Mouse (Mus musculus) small intestine, adult 2 months (tissue): ENCODE results near the gene Pelp1. TPM values are rescaled to one million over a fixed set of nuclear protein-coding genes. Genes with fewer than 3 reads are reported as not detected.
"Not testable (repeated sequence)": the region's sequence is repeated elsewhere in the genome, so short reads cannot be mapped to it uniquely, and the experiment has no call there.

Experiments
- H3K27ac ChIP-seq: fragments of 200-500 bp; 2 replicates; pipeline ENCODE4 v1.5.1; 2012; ENCODE audit warnings: low read depth, low read length, control low read depth, inconsistent platforms; ENCODE audit not compliant: insufficient read depth
- H3K27me3 ChIP-seq: fragments of 200-500 bp; 2 replicates; pipeline ENCODE4 v1.6.1; 2012; ENCODE audit warnings: mild to moderate bottlenecking, moderate library complexity, low read length, inconsistent platforms; ENCODE audit not compliant: control insufficient read depth, insufficient read depth
- H3K36me3 ChIP-seq: fragments of 200-500 bp; 2 replicates; pipeline ENCODE4 v1.6.1; 2012; ENCODE audit warnings: mild to moderate bottlenecking, low read length, control low read depth, inconsistent platforms; ENCODE audit not compliant: control insufficient read depth, insufficient read depth
- H3K4me1 ChIP-seq: fragments of 200-500 bp; 2 replicates; pipeline ENCODE4 v1.6.1; 2012; ENCODE audit warnings: low read length, inconsistent platforms, mixed read lengths; ENCODE audit not compliant: control insufficient read depth, insufficient read depth, insufficient read length
- H3K4me3 ChIP-seq: fragments of 200-500 bp; 2 replicates; pipeline ENCODE4 v1.5.1; 2012; ENCODE audit warnings: low read depth, mild to moderate bottlenecking, control low read depth, inconsistent platforms, low read length, moderate library complexity
- CTCF ChIP-seq: fragments of 200-500 bp; IDR thresholded peaks from 2 replicates; pipeline ENCODE4 v1.5.1; 2012; ENCODE audit warnings: low read depth, mild to moderate bottlenecking, control low read depth, inconsistent platforms, low read length, moderate library complexity, mixed read lengths; ENCODE audit not compliant: insufficient replicate concordance, insufficient read length; ENCODE audit errors: extremely low read depth
- POLR2A ChIP-seq: fragments of 200-500 bp; IDR thresholded peaks from 2 replicates; pipeline ENCODE4 v1.6.1; 2012; ENCODE audit warnings: low read depth, mild to moderate bottlenecking, control low read depth, inconsistent platforms, low read length, moderate library complexity
- WGBS: fragments of 180-500 bp; shearing (Covaris S2); methylation state at CpG from one replicate; pipeline ENCODE4 v1.1.7; 2018; 5-methylcytosine and 5-hydroxymethylcytosine counted together
- polyA plus RNA-seq: library from polyadenylated mRNA; depleted of rRNA; stranded (reverse); fragments of >200 nt; gene quantifications from 2 replicates; pipeline ENCODE4 v1.2.3, GENCODE M21; 2012

The Pelp1 gene
- polyA plus RNA-seq, 1 experiment = 12.2 TPM

GRCm38 (mm10) chr11:70381330-70381729 lies 28.5 kb downstream of the Pelp1 start:
- Histone ChIP-seq H3K36me3 (0 out of 2 replicates have a peak, but pooled peaks cover 3% of the 10 kb centered on the region), H3K27ac (no peak overlapping the region), H3K4me3 (no peak overlapping the region), H3K4me1 (no peaks in the 10 kb centered on the region), H3K27me3 (no peaks in the 10 kb centered on the region; the same call in 1 of the 2 replicates)
- WGBS = 82% methylated on average over 2 of the region's 2 CpGs
- no peak for TF ChIP-seq CTCF
- TF ChIP-seq POLR2A = no peak

- TF ChIP-seq CTCF = no peak
- TF ChIP-seq POLR2A = no peak
- 0 out of 2 replicates have a peak, but pooled peaks cover 2% of the 10 kb centered on the region for H3K36me3 ChIP-seq
- no peaks in the 10 kb centered on the region for H3K4me1 ChIP-seq
- WGBS = 52% methylated on average over 1 of the region's 1 CpGs
- no peak overlapping the region for H3K4me3 ChIP-seq
- H3K27me3 ChIP-seq = no peaks in the 10 kb centered on the region; the same call in 1 of the 2 replicates
- no peak overlapping the region for H3K27ac ChIP-seq
Observed at GRCm38 (mm10) chr11:70380478-70381005, 29.3 kb downstream of the Pelp1 start.

- Histone ChIP-seq H3K27ac (no peak overlapping the region), H3K27me3 (no peaks in the 10 kb centered on the region; the same call in 1 of the 2 replicates), H3K4me1 (no peaks in the 10 kb centered on the region), H3K36me3 (no peaks in the 10 kb centered on the region), H3K4me3 (no peak overlapping the region)
- WGBS = 54% methylated on average over 6 of the region's 6 CpGs
- no peak for TF ChIP-seq CTCF
- no peak for TF ChIP-seq POLR2A
Observed at GRCm38 (mm10) chr11:70376054-70376453, 33.8 kb downstream of the Pelp1 start.

- Histone ChIP-seq H3K27me3 (no peaks in the 10 kb centered on the region; the same call in 1 of the 2 replicates), H3K4me1 (no peaks in the 10 kb centered on the region), H3K36me3 (no peaks in the 10 kb centered on the region), H3K27ac (no peak overlapping the region), H3K4me3 (no peak overlapping the region)
- 69% methylated on average over 3 of the region's 3 CpGs for WGBS
- TF ChIP-seq CTCF = no peak
- TF ChIP-seq POLR2A = no peak
Observed at GRCm38 (mm10) chr11:70374302-70374701, 35.5 kb downstream of the Pelp1 start.

DNA sequence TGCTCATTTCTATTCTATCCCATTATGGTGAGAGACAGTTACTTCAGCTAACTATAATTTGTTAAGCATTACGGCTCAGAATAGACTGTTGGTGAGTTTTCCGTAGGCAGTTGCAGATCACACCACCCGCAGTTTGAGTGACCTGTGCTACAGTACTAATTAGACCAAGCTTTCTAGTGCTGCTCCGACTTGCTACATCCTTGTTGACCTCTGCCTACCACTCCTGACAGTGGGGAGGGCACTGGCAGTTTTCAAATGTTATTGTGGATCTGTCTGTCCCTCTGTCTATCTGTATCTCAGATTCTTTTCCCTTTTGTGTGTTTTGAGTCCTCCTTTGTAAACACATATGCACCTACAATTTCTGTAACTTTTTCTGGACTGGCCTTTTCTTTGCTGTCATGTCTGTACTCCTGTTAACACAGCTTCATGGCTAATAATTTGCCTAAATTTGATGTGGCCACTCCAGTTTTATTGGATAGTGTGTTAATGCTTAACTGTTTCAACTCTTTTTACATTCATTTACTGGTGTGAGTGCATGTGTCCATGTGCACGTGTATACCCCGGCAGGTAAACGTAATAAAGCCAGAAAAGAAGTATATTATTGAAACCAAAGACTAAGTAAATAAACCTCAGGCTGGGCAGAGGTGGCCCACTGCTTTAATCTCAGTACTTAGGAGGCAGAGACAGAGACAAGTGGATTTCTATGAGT lies 36.8 kb downstream of the Pelp1 start:
- no peaks in the 10 kb centered on the region for H3K4me1 ChIP-seq
- H3K27ac ChIP-seq = no peak overlapping the region
- 34% methylated on average over 7 of the region's 7 CpGs for WGBS
- no peak overlapping the region for H3K4me3 ChIP-seq
- H3K36me3 ChIP-seq = no peaks in the 10 kb centered on the region
- TF ChIP-seq CTCF = no peak
- TF ChIP-seq POLR2A = no peak
- H3K27me3 ChIP-seq = no peaks in the 10 kb centered on the region; the same call in 1 of the 2 replicates

DNA sequence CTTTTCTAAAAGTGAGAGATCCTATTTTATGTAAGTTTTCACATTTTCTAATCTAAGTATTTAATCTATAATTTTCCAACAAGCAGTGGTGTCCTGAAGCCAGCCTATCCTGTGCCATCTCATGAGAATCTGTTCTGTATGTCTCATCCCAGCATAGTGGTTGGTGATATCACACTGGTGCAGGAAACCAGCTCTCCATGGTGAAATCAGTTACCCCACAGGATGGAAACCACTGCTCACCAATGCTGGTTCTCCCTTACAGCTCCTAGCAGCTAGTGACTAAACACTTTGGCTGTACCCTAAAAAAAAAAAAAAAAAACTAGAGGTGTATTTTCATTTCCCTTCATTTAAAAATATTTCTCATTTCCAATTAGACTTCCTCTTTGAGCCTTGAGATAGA lies 37.4 kb downstream of the Pelp1 start:
- Histone ChIP-seq H3K4me1 (no peaks in the 10 kb centered on the region), H3K27me3 (no peaks in the 10 kb centered on the region; the same call in 1 of the 2 replicates), H3K4me3 (no peak overlapping the region), H3K27ac (no peak overlapping the region), H3K36me3 (no peaks in the 10 kb centered on the region)
- TF ChIP-seq CTCF (no peak), POLR2A (no peak)

DNA sequence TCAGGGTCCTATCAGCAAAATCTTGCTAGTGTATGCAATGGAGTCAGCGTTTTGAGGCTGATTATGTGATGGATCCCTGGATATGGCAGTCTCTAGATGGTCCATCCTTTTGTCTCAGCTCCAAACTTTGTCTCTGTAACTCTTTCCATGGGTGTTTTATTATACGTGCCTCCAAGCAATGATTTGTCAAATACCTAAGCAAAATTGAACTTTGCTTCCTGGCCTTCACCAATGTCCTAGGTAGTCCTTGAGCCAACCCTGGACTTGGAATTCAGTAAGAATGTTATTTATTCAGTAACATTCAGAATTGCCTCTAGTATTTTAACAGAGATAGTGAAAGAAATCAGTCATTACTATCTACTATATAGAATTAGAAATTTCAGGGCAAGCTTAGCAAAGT lies 41.2 kb downstream of the Pelp1 start:
- not testable (repeated sequence) for H3K27me3 ChIP-seq, H3K4me3 ChIP-seq, H3K4me1 ChIP-seq, H3K27ac ChIP-seq, H3K36me3 ChIP-seq
- 76% methylated on average over 2 of the region's 2 CpGs for WGBS

GRCm38 (mm10) chr11:70367701-70368100 lies 42.1 kb downstream of the Pelp1 start:
- WGBS = 68% methylated on average over 6 of the region's 6 CpGs
- not testable (repeated sequence) for H3K4me1 ChIP-seq, H3K27ac ChIP-seq, H3K36me3 ChIP-seq, H3K4me3 ChIP-seq, H3K27me3 ChIP-seq
